Mouse (Mus musculus): ENCODE measurements around the gene Gucy1a1.
"Not testable (repeated sequence)": the region's sequence is repeated elsewhere in the genome, so short reads cannot be mapped to it uniquely, and the experiment has no call there.

Gene Gucy1a1

GRCm38 (mm10) chr3:82145126-82145901, at the start of gene Gucy1a1:
Gene Gucy1a1, minus strand, starts transcription at chr3:82145789.
- DNase-seq (ENCODE audit: low read depth, low spot score) = no peak

GRCm38 (mm10) chr3:82191559-82192245, 46.1 kb upstream of the Gucy1a1 start:
- no peak for DNase-seq (ENCODE audit: low read depth, low spot score)

GRCm38 (mm10) chr3:82185626-82186025, 40.0 kb upstream of the Gucy1a1 start:
- DNase-seq (ENCODE audit: low read depth, low spot score) = no peak

GRCm38 (mm10) chr3:82181500-82181899, 35.9 kb upstream of the Gucy1a1 start:
- DNase-seq (ENCODE audit: low read depth, low spot score) = no peak

- DNase-seq (ENCODE audit: low read depth, low spot score) = no peak
These were observed 34.7 kb upstream of the Gucy1a1 start for GRCm38 (mm10) chr3:82180253-82180652.

GRCm38 (mm10) chr3:82175501-82175900, 29.9 kb upstream of the Gucy1a1 start:
- DNase-seq (ENCODE audit: low read depth, low spot score) = peak; percentile 18

- no peak for DNase-seq (ENCODE audit: low read depth, low spot score)
These were observed 21.5 kb upstream of the Gucy1a1 start for GRCm38 (mm10) chr3:82167064-82167463.

- no peak for DNase-seq (ENCODE audit: low read depth, low spot score)
These were observed 20.3 kb upstream of the Gucy1a1 start for GRCm38 (mm10) chr3:82165937-82166336.

GRCm38 (mm10) chr3:82162992-82163391, 17.4 kb upstream of the Gucy1a1 start:
- DNase-seq (ENCODE audit: low read depth, low spot score) = not testable (repeated sequence)

- no peak for DNase-seq (ENCODE audit: low read depth, low spot score)
These were observed 389 bp upstream of the Gucy1a1 start for GRCm38 (mm10) chr3:82145978-82146377.

- no peak for DNase-seq (ENCODE audit: low read depth, low spot score)
These were observed 864 bp downstream of the Gucy1a1 start for GRCm38 (mm10) chr3:82144725-82145125.

- no peak for DNase-seq (ENCODE audit: low read depth, low spot score)
These were observed 4.8 kb downstream of the Gucy1a1 start for GRCm38 (mm10) chr3:82140781-82141180.

GRCm38 (mm10) chr3:82138002-82138667, 7.5 kb downstream of the Gucy1a1 start:
- no peak for DNase-seq (ENCODE audit: low read depth, low spot score)

- no peak for DNase-seq (ENCODE audit: low read depth, low spot score)
These were observed 10.1 kb downstream of the Gucy1a1 start for GRCm38 (mm10) chr3:82135483-82135882.

- no peak for DNase-seq (ENCODE audit: low read depth, low spot score)
These were observed 16.3 kb downstream of the Gucy1a1 start for GRCm38 (mm10) chr3:82129258-82129657.

- no peak for DNase-seq (ENCODE audit: low read depth, low spot score)
These were observed 21.0 kb downstream of the Gucy1a1 start for GRCm38 (mm10) chr3:82124567-82124966.

- DNase-seq (ENCODE audit: low read depth, low spot score) = no peak
These were observed 26.7 kb downstream of the Gucy1a1 start for GRCm38 (mm10) chr3:82118916-82119315.

- no peak for DNase-seq (ENCODE audit: low read depth, low spot score)
These were observed 33.1 kb downstream of the Gucy1a1 start for GRCm38 (mm10) chr3:82112439-82112838.

GRCm38 (mm10) chr3:82111986-82112385, 33.6 kb downstream of the Gucy1a1 start:
- no peak for DNase-seq (ENCODE audit: low read depth, low spot score)

- DNase-seq (ENCODE audit: low read depth, low spot score) = no peak
These were observed 36.6 kb downstream of the Gucy1a1 start for GRCm38 (mm10) chr3:82108951-82109350.

- no peak for DNase-seq (ENCODE audit: low read depth, low spot score)
These were observed 41.4 kb downstream of the Gucy1a1 start for GRCm38 (mm10) chr3:82104229-82104628.

- DNase-seq (ENCODE audit: low read depth, low spot score) = no peak
These were observed 46.5 kb downstream of the Gucy1a1 start for GRCm38 (mm10) chr3:82099127-82099526.

Measured in retina, adult 2 months (tissue).